Mouse (Mus musculus) heart, adult 11 months (tissue): Measurements from ENCODE around the gene Sart3.
A peak's percentile ranks its signal among the peaks of the same experiment; 100 is the strongest.

Experiments used
- DNase-seq: peaks from one replicate; pipeline ENCODE4 v3.0.0; 2022

Gene Sart3

GRCm38 (mm10) chr5:113723567-113724237 lies 48.6 kb downstream of the Sart3 start:
- DNase-seq = no peak

GRCm38 (mm10) chr5:113722224-113723013 lies 49.9 kb downstream of the Sart3 start:
- DNase-seq = no peak

GRCm38 (mm10) chr5:113719221-113719661 lies 53.1 kb downstream of the Sart3 start:
- no peak for DNase-seq

GRCm38 (mm10) chr5:113716581-113717388 lies 55.5 kb downstream of the Sart3 start:
- DNase-seq = no peak

- no peak for DNase-seq
Measured at GRCm38 (mm10) chr5:113712861-113713260, 59.4 kb downstream of the Sart3 start.

GRCm38 (mm10) chr5:113703803-113704585 lies 68.3 kb downstream of the Sart3 start:
- DNase-seq = peak; percentile 96

GRCm38 (mm10) chr5:113700388-113701023 lies 71.8 kb downstream of the Sart3 start:
- no peak for DNase-seq

- peak; percentile 91 for DNase-seq
Measured at GRCm38 (mm10) chr5:113694415-113694814, 77.9 kb downstream of the Sart3 start.

- no peak for DNase-seq
Measured at GRCm38 (mm10) chr5:113694000-113694399, 78.3 kb downstream of the Sart3 start.

- no peak for DNase-seq
Measured at GRCm38 (mm10) chr5:113693196-113693755, 79.0 kb downstream of the Sart3 start.
